Mouse (Mus musculus) ES-Bruce4 (cell line): ENCODE results near the gene E130114P18Rik.

Source experiments
- CTCF ChIP-seq: IDR thresholded peaks from one replicate; pipeline ENCODE4 v1.8.1; 2011; ENCODE audit warnings: low read depth, low read length
- EP300 ChIP-seq: IDR thresholded peaks from 2 replicates; pipeline ENCODE4 v1.6.1; 2011; ENCODE audit warnings: low read depth, low read length; ENCODE audit not compliant: insufficient read depth
- POLR2A ChIP-seq: IDR thresholded peaks from one replicate; pipeline ENCODE4 v1.8.1; 2011; ENCODE audit warnings: low read length; ENCODE audit not compliant: insufficient read depth

- TF ChIP-seq EP300 = no peak
- no peak for TF ChIP-seq POLR2A
- no peak for TF ChIP-seq CTCF
These were observed at the start of gene E130114P18Rik for GRCm38 (mm10) chr4:97777706-97778176.
